Mouse (Mus musculus) adrenal gland, adult 2 months (tissue): Measurements from ENCODE around the gene Hand2. TPM values are rescaled to one million over a fixed set of nuclear protein-coding genes. Genes with fewer than 3 reads are reported as not detected.

Experiments
- polyA plus RNA-seq: library from polyadenylated mRNA; depleted of rRNA; stranded (reverse); fragments of >200 nt; gene quantifications from 2 replicates; pipeline ENCODE4 v1.2.3, GENCODE M21; 2012; rRNA removed
- total RNA-seq, 2 experiments: library from RNA; stranded (reverse); gene quantifications; 2 replicates each; pipeline ENCODE4 v1.2.3; 2021

The Hand2 gene
- total and polyA plus RNA-seq, 3 experiments = 30.6 to 56.3 (median 46.9) TPM

Other genes starting within 250 kb of the Hand2 start
- under 1 TPM in 1 of 2 experiments, not detected in 1; 0.45 TPM for gene Scrg1, start 134.9 kb downstream of the Hand2 start, total RNA-seq
- gene Scrg1, start 134.9 kb downstream of the Hand2 start, polyA plus RNA-seq = 0.22 TPM in 1 of 2 replicates, not detected in the other
- gene Sap30, start 166.9 kb downstream of the Hand2 start, total RNA-seq = 10 to 100 TPM; 13.3 to 13.7 TPM
- 8.9 and 12.9 TPM in 2 replicates for gene Sap30, start 166.9 kb downstream of the Hand2 start, polyA plus RNA-seq
- 10 to 100 TPM in 1 of 2 experiments, 1 to 10 TPM in 1; 5.6 to 14.2 TPM for gene Hmgb2, start 190.9 kb downstream of the Hand2 start, total RNA-seq
- 1.8 and 2.1 TPM in 2 replicates for gene Hmgb2, start 190.9 kb downstream of the Hand2 start, polyA plus RNA-seq